Mouse (Mus musculus): ENCODE data around the gene Nlgn2.
"Not testable (repeated sequence)": the region's sequence is repeated elsewhere in the genome, so short reads cannot be mapped to it uniquely, and the experiment has no call there.

Gene Nlgn2

DNA sequence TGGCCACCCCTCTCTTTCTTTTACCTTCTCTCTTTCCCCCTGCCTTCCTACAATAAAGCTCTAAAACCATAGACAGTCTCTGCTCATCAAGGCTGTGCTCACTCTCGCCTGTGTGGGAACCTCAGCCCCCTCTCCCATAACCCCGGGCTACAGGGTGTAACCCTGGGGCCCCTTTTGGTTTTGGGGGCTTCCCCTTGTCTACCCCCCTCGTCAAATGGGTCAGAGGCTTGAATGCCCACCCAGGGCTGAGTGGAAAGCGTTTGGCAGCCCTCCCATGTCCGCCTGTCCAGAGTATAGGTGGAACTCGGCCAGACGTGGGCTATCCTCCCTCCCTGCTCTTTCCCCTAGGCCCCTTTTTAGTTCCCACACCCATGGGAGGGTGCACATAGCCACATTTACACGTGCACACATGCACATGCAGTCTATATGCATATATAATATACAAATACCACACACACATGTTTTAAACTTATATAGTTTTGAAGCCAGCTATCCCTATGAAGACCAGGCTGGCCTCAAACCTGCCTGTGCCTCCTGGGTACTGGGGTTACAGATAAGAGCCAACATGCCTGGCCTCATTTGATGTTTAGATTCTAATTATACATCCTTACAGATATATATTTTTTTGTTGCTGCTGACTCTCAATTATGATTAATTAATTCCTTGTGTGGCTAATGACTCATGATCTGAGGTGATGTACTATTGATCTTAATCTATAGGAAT, 26.7 kb upstream of the Nlgn2 start:
- no peak for DNase-seq (ENCODE audit: low spot score in 2 of 2)

DNA sequence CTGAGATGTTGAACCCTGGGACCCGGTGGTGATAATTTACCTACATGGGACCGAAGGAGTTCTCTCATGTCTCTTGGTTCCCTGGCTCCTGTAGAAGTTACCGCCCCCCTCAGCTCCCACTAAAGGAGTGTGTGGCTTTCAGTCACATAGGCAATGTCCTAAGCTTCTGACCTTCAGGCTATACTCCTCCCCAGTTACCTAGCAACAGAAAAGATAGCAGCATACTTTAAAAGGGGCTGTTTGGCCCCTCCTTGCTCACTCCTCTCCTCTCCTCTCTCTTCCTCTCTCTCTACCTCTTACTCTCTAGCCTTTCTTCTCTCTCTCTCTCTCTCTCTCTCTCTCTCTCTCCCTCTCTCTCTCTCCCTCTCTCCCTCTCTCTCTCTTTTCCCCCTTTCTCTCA, 26.1 kb upstream of the Nlgn2 start:
- DNase-seq (ENCODE audit: low spot score in 2 of 2) = not testable (repeated sequence)

DNA sequence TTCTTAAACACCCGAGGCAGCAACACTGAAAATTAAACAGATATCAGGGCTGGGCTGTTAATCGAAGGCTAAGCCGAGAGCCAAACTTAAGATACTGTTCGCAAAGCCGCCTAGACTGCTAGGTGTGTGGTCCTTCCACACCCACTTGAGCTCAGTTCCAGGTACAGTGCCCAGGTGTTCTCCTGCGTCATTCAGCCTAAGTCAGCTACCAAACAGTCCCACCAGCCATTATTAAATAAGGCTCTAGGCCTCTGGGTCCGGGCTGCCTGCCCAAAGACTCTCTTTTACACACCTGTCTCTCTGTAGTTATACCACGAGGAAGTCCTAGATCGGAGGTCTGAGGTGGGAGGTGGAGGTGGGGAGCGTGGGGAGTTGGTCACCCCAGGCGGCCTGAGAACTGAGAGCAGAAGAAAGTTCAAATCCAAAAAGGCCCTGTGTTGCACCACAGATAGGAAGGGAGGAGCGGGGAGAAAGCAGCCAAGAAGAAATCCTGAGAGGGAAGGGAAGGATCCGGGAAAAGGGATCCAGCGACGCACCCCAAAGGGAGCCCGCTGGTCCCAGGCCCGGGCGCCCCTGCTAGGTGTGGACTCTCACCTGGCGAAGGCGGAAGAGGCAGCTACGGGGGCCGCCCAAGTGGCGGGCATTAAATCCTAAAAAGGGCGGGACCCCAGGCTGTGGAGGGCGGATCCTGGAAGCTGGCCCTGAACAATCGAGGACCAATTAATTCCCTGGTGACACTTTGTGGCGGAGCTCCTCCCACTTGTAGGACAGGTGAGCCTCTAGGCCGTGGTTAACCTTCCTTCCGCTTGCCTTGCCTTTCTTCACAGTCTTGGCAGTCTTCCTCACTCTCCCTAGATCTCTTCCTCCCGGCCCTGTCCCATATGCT, 20.8 kb upstream of the Nlgn2 start, which contains the start of gene Tnk1:
Gene Tnk1 (minus strand): TSS at position 618 of the 886 bp plus-strand sequence.
- DNase-seq (ENCODE audit: low spot score in 2 of 2) = no peak

DNA sequence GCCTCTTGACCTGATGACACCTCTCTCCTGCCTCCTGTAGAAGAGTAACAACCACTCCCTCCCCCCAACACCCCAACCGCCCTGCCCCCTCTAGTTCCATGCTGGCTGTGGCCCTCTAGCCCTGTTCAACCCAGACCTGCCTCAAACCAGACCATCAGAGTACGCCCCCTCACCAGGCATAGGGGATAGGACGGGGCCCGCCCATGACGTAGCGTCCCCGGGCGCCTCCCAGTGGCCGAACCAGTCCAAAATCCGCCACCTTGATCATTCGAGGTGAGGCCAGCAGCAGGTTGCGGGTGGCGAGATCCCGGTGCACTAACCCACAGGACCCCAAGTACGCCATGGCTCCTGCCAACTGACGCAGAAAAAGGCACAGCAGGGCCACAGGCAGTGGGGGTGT, 17.8 kb upstream of the Nlgn2 start:
- DNase-seq (ENCODE audit: low spot score in 2 of 2) = no peak

DNA sequence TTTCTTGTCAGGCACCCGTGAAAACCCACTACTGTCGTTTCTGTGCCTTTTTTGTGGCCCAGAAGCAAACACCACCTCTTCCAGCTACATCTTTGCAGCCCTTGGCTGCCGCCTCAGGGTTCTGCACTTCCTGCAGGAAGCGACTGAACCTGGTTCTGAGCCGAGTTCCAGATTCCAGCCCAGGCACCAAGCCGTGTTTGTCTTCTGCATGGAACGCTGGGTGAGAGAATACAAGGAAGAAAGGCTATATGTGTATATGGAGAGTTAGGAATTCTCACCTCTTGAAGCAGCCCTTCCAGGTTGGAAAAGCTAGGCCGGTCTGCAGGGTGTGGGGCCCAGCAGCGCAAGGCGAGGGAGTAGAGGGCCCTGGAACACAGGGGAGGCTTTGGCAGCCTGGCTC, 17.1 kb upstream of the Nlgn2 start:
- DNase-seq (ENCODE audit: low spot score in 2 of 2) = no peak

DNA sequence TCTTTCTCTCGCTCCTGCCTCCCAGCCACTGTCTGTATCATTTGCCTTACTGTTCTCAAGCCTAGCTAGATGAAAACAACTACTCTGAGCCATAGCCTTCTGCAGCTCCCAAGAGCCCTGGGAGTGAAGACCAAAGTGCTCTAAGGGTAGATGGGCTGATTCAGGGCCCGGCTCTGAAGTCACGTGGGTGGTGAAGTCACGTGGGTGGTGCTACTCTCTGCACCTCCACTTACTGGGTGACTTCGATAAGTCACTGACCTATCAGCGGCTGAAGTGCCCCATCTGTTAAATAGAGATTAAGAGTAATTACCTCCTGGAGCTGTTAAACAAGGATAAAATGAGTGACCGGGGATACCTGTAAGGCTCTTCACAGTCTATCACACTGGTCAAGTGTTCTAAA, 16.4 kb upstream of the Nlgn2 start:
- no peak for DNase-seq (ENCODE audit: low spot score in 2 of 2)

DNA sequence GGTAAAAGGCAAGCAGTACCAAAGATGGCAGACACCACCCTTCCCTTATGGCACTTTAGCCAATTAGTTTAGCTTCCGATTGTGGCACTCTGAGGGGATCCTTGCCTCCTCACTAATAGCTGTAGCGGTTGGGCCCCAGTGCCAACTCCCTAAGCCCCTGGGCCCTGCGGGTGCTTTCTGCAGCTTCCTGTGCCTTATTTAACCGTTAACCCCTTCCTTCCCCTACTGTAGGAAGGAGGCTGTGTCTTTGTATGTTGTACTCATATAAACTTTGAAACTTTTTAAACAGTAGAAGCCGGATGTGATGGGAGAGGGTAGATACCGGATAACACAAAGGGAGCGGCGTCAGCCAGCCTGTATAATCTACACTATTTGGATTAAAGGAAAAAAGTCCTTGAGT, 13.2 kb upstream of the Nlgn2 start:
- no peak for DNase-seq (ENCODE audit: low spot score in 2 of 2)

DNA sequence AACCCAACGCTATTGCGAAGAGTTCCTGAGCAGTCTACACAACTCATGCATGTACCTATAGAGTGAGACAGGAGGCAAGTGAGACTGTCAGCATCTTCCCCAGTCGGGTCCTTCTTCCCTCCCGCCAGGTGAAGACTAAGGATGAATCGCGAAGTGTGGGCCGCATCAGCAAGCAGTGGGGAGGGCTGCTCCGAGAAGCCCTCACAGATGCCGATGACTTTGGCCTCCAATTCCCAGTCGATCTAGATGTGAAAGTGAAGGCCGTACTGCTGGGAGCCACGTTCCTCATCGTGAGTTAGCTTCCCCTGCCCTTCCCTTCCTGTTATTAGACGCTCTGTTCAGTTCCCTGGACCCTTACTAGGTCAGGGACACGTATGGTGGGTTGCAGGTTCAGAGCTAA, 12.3 kb upstream of the Nlgn2 start:
- DNase-seq (ENCODE audit: low spot score in 2 of 2) = no peak

DNA sequence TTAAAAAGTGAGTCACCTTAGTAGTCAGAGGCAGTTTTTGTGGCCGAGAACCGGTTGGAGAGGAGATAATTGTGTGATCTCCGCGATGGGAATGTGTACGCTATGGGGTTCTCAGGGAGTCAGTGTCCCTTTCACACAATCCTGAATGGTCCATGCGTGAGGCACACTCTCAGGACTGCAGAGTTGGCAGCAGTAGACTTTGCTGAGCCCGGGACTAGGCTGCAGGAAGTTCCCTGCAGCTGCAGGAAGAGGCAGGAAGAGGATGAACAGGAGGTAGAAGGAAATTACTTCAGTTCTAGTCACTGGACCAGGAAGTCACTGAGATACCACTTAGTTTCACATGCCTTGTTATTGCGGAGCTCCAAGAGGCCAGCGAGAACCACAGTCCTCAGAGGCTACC, 11.5 kb upstream of the Nlgn2 start:
- DNase-seq (ENCODE audit: low spot score in 2 of 2) = no peak

DNA sequence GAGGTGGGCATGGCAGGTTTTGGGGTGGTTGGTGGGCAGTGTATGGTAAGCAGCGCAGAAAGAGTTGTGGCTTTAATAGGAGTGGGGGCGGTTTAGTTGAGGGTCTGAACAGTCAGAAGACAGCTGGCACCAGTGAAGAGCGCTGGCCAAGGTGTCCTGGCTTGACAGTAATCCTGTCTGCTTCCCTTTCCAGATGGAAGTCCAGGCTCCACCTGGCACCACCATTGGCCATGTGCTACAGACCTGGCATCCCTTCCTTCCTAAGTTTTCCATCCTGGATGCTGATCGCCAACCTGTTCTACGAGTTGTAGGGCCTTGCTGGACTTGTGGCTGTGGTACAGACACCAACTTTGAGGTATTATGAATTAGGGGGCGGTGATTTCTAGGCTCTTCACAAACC, 10.4 kb upstream of the Nlgn2 start:
- no peak for DNase-seq (ENCODE audit: low spot score in 2 of 2)

DNA sequence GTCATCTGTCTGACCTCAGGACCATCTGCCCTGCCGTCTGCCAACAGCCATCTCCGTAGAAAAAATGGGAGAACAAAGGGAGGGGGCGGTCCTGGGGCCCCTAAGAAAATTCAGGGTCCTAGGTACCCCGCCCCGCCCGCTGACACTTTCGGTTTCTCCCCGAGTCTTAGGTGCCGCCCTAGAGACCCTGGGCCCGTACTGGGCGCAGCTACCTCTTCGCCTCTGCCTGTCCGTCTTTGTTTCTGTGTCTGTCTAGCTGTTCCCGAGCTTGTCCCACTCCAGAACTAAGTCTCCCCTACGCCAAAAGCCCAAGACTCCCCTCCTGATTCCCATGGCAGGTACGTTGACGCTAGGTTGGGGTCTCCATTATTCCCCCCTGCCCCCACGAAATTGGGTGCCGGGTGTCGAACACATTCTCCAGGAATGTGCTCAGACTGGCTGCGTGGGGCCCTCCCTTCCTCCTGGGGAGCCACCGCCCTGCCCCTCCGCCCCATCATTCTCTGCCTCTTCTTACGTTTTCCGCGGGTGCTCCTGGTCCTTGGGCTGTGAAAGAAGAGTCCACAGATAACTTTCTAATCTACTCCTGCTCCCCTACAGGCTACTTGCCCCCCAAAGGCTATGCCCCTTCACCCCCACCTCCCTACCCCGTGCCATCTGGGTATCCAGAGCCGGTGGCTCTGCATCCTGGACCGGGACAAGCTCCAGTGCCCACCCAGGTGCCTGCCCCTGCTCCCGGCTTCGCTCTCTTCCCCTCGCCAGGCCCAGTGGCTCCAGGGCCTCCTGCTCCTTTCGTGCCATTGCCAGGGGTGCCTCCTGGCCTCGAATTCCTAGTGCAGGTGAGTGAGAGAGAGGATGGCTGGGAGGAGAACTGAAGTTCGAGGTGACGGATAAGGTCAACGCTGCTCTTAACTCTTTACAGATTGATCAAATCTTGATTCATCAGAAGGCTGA, 9.4 kb upstream of the Nlgn2 start:
- DNase-seq (ENCODE audit: low spot score in 2 of 2) = no peak

DNA sequence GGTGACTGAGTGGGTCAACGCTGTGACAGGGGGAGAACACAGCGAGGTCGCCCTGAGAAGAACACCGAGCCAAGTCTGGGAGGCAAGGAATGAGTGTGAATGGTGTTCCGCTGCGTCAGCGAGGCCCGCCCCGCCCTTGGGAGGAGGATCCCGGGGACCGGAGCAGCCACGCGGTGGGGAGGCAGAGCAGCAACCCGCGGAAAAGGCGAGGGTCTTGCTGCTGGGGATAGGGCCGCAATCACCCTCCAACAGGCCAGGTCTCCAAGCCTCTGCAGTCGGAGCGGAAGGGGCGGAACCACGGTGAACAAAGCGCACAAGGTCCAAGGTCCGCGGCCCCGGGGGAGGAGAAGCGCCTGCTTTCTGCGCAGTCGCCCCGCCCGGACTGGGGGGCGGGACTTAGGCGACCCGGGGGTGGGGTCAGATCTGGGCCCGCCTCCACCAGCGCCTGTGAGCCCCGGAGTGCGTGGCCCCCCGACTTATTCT, 8.7 kb upstream of the Nlgn2 start, which contains the start of gene Plscr3:
Gene Plscr3 (plus strand): TSS at position 179 of the 483 bp plus-strand sequence.
- DNase-seq (ENCODE audit: low spot score in 2 of 2) = peak; percentile 72 to 77

DNA sequence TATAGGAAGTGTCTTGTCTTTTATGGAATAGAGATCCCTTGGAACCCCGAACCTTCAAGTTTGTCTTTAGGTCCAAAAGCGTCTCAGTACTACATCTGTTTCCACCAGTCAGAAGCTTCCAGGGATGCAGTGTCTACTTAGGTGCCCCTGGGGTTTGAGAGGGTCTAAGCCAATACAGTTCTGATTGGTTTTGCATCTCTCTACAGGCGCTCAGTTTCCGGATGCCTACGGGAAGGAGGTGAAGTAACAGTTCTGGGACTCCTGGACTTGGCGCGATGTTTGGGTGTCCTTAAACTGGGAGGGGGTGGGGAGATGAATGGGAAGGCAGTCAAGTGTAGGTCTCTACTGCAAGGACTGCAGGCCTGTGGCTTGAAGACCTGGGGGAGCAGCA, 1.1 kb upstream of the Nlgn2 start:
- no peak for DNase-seq (ENCODE audit: low spot score in 2 of 2)

DNA sequence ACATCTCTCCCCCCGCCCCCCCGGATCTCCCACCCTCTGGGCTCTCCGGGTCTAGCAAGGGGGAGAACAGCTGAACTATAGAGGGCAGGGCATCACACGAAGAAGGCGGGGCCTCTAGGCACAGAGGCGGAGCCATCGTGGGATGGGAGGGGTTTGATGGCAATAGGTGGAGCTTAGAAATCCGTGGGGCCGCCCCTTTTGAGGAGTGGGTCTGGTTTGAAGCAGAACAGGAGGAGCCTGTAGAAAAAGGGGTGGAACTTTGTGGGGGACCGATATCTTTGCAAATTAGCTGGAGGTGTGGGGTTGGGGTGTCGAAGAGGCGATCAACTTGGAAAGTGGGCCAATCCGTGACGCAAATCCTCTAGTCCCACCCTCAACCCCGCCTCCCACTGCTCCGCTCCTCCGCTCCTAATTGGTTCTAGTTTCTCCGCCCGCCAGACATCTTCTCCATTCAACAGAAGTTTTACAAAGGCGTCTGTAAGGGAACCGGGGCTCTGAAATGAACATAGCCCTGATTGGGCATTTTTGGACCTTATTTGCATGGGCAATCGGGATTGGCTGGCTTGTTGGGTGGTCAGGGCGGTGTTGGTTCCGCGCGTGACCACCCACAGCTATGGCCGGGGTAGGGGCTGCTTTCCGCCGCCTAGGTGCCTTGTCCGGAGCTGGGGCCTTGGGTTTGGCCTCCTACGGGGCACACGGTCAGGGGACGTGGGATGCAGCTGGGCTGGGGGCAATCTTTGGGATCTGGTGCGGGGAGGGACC, 549 bp upstream of the Nlgn2 start, which contains the start of gene Tmem256:
Gene Tmem256 (plus strand): TSS at position 563 of the 762 bp plus-strand sequence.
- peak; percentile 86 to 93 for DNase-seq (ENCODE audit: low spot score in 2 of 2)

DNA sequence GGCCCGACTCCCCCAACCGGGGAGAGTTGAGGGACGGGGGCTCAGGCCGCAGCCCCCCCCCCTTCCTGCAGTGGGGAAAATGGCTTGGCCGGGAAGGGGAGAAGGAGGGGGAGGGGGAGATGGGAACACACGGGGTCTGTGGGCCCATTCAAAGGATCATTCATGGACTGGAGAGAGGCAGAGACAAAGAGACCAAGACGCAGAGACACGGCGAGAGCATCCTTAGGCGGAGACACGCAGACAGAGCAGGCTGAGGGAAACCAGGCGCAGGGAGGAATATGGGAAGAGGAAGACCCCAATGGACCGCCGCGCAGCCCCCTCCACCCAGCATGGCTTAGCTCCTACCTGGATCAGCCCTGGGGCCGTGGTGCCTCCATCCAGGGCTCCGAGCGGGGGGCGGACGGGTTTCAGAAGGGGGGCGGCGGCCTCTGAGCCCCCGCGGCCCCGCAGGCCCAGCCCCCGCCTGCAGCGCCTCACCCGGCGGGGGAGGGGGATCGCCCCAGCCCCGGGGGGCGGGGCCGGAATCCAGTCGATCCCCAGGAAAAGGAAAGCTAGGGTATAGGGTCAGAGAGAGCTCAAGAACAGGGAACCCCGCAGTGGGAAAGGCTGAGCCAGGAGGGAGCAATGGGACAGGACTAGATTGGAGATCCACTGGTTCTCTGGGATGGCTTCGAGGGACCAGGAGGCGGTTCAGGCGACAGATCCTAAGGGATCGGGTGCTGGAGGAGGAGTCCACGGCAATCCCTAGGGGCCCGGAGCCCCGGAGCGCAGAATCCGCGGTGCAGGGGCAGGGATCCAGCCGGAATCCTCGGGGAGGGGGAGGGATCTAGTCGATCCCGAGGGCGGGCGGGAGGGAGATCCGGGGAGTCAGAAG, 644 bp downstream of the Nlgn2 start:
- DNase-seq (ENCODE audit: low spot score in 2 of 2) = peak; percentile 25 to 32

DNA sequence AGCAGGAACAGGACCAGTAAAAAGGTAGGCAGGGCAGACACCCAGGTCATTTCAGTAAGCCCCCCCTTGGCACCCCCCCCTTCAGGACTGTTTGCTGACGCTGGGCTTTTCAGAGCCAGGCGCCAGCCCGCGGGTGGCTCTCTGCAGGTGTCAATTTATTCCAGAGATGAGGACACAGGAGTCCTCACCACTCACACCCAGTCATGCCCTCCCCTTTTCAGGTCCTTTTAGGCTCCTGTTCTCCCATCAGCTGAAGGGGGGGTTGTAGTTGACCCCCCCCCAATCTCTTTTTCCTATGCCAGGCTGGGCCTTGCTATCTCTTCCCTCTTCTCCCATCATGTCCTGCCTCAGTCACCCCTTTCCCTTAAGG, 1.6 kb downstream of the Nlgn2 start:
- no peak for DNase-seq (ENCODE audit: low spot score in 2 of 2)

DNA sequence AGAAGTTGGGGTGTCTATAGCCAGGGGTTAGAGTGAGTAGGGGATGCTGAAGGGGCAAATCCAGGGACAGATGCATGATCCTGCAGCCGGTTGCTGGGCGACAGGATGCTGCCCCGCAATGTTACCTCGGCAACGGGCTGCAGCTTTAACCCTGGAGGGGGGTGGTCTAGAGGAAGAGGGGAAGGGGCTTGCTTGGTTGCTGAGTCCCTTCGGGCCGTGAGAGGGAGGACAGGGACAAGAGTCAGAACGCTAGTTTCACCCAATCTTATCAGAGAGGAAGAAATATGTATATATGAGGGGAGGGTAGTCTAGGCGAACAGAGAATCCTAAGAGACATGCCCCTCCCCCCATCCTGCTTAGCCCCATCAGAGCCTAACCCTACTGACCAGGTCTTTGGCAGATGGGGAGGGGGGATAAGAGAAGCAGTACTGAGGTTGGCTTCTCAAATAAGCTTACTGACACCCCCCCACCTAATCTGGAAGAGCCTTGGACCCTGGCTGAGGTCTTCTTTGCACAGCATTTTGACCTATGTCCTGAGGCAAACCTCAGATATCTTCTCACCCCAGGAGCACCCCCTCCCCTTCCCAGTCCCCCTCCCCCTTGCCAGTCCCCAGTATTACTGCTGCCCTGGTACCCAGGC, 2.1 kb downstream of the Nlgn2 start:
- DNase-seq (ENCODE audit: low spot score in 2 of 2) = no peak

DNA sequence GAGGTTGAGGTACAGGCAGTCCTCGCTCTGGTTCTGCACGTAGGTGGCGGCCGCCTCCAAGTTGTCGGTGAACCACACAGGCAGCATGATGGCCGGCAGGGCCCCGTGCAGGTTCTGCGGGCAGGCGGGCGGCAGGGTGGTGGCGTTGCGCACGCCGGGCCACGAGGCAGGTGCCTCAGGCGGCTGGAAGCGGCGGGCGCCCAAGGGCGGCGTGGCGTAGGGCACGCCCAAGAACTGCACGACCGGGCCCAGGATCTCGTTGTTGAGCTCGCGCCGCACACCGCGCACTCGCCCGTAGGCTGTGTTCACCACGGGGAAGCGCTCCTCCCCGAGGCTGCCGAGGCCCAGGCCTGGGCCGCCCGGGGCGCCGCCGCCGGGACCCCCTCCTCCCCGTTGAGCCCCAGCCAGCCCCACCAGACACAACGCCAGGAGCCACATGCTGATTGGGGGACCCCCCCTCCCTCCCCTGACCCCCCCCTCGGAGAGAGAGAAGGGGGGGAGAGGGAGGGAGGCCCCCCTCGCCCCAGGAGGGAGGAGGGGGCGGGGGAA, 3.5 kb downstream of the Nlgn2 start:
- no peak for DNase-seq (ENCODE audit: low spot score in 2 of 2)

DNA sequence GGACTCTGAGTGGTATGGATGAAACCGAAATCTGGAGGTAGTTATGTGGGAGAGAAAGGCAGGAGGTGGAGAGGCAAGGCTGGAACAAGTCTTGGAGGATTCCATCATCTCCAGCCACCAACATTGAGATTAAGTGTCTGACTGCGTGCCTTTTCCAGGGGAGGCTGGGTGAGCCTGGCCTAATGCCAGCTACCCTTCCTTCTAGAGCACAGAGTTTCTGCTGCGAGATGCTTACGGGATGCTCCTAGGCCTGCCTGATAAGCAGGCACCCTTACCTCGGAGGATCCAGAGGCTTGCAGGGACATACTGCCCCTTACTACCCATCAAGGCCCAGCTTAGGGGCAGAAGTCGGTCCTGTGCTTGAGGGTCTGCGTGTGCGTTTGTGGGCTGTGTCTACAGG, 4.0 kb downstream of the Nlgn2 start:
- DNase-seq (ENCODE audit: low spot score in 2 of 2) = no peak

Data from frontal cortex, postnatal 25 days (tissue).